Mouse (Mus musculus) lung, adult 2 months (tissue): Measurements from ENCODE around the gene Apol7c. TPM values are rescaled to one million over a fixed set of nuclear protein-coding genes. Genes with fewer than 3 reads are reported as not detected.
"Not testable (repeated sequence)": the region's sequence is repeated elsewhere in the genome, so short reads cannot be mapped to it uniquely, and the experiment has no call there.

ENCODE experiments used
- DNase-seq: peaks from one replicate; pipeline ENCODE4 v3.0.0; 2022
- H3K4me1 ChIP-seq: fragments of 200-500 bp; 2 replicates; pipeline ENCODE4 v1.6.1; 2011; ENCODE audit warnings: low read length; ENCODE audit not compliant: control insufficient read depth, insufficient read depth
- H3K4me3 ChIP-seq: fragments of 200-500 bp; replicated peaks from 2 replicates; pipeline ENCODE3; 2011; ENCODE audit warnings: low read depth, mild to moderate bottlenecking, control low read depth, low read length; ENCODE audit errors: extremely low read depth
- CTCF ChIP-seq: fragments of 200-500 bp; IDR thresholded peaks from 2 replicates; pipeline ENCODE4 v1.5.1; 2011; ENCODE audit warnings: mild to moderate bottlenecking, low read length, control low read depth; ENCODE audit not compliant: insufficient read depth
- POLR2A ChIP-seq: fragments of 200-500 bp; IDR thresholded peaks from 2 replicates; pipeline ENCODE4 v1.6.1; 2011; ENCODE audit warnings: low read depth, mild to moderate bottlenecking, control low read depth, low read length, borderline replicate concordance; ENCODE audit errors: extremely low read depth
- WGBS: fragments of 180-500 bp; shearing (Covaris S2); methylation state at CpG from one replicate; pipeline ENCODE4 v1.1.7; 2018; 5-methylcytosine and 5-hydroxymethylcytosine counted together
- polyA plus RNA-seq: library from polyadenylated mRNA; depleted of rRNA; stranded (reverse); fragments of >200 nt; gene quantifications from 2 replicates; pipeline ENCODE4 v1.2.3, GENCODE M21; 2012; rRNA removed

Apol7c gene
- polyA plus RNA-seq: 1.0 and 1.1 TPM in 2 replicates

DNA sequence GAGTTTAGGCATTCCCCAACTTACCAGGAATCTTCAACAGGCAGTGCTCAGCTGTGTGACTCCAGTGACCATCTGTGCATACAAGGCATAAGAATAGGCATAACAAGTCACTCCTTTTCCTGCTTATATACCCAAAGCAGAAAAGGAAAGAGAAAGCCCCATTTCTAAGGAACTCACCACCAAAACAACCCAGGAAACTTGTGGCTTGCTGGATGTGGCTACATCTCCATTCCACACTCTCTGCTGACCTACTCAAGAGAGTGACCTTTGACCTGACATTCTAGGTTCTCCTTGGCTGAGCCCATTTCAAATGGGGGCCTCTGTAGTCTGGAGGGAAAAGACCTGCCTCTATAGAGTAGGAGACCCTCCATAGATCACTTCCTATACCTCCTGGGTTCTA is at the start of gene Apol7c:
Gene Apol7c, minus strand, starts transcription at position 101 of the 400 bp plus-strand sequence.
- Histone ChIP-seq H3K4me3 (no peak within 1 kb of the TSS), H3K4me1 (no peaks in the 10 kb centered on the region)
- DNase-seq: no peak
- TF ChIP-seq POLR2A (no peak), CTCF (no peak)

DNA sequence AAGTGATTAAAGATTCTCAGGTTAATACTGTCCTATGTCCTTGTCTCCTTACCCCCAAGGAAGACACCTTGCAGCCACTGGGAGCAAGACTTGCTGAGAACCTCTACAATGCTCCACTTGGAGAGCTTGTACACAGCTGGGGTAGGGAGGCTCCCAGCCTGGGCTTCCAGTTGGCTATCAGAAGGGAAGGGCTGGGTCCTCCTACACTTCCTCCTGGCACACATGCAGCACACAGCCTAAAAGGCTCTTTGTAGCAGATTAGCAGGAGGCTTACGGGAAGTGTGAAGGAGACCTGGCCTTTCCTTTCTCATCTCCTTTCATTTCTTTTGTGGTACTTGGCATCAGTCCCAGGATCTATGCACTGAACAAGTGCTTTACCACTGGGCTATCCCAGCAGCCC is 48.6 kb upstream of the Apol7c start:
- WGBS: 14% methylated on average over 1 of the region's 1 CpGs
- no peak for TF ChIP-seq POLR2A
- TF ChIP-seq CTCF: no peak
- DNase-seq: peak; percentile 27
- Histone ChIP-seq H3K4me1 (peaks cover 14% of the 10 kb centered on the region), H3K4me3 (no peak overlapping the region)

DNA sequence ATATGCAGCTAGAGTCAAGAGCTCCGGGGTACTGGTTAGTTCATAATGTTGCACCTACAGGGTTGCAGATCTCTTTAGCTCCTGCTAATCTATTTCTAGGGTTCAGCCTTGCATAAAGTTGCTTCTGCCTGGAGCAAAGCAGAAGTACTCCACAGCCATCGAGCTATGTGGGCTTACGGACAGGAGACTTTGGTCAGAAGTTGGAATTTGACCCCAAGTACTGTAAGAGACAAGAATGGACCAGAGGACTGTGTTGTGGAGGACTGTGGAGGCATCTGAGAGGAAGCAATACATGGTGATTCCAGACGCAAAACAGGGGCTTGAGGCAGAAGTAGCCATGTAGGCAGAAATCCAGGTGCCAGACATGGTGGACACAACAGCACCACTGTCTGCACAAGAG is 46.2 kb upstream of the Apol7c start:
- Histone ChIP-seq H3K4me3 (no peak overlapping the region), H3K4me1 (peaks cover 14% of the 10 kb centered on the region)
- no peak for DNase-seq
- no peak for TF ChIP-seq POLR2A
- no peak for TF ChIP-seq CTCF
- 90% methylated on average over 4 of the region's 4 CpGs for WGBS

DNA sequence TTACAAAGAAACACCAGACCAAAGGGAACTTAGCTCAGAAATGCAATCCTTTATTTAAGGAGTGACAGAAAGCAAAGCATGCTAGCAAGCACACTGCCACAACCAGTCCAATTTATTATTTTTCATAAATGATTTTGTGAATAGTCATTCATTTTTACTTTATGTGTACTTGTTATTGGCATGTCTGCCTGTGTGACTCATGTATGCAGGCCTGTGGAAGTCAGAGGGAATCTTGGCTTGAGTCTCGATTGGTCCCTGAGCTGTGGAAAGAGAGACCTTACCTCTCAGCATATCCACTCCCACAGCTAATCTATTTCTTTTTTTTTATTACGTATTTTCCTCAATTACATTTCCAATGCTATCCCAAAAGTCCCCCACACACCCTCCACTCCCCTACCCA is 45.7 kb upstream of the Apol7c start:
- 77% methylated on average over 2 of the region's 2 CpGs for WGBS
- TF ChIP-seq CTCF: no peak
- no peak for TF ChIP-seq POLR2A
- H3K4me3 ChIP-seq: no peak overlapping the region
- no peak for DNase-seq
- H3K4me1 ChIP-seq: peaks cover 14% of the 10 kb centered on the region

DNA sequence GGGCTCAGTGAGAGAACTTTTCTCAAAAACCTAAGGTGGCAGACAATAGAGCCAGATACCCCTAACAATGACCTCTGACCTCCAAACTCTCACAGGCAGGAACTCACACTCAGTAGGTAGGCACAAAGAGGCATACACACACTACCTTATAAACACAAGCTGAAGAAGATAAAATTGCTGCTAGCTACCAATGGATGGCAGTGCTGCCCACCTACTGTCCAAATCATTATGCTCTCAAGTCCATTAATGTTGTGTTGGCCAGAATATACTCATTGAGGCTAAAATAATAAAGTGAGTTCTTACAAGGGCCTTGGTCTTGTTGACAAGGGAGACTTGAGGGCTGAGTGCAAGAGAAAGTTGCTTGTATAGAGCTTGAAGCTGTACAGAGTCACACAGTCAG is 30.1 kb upstream of the Apol7c start:
- TF ChIP-seq POLR2A (no peak), CTCF (0 out of 2 replicates have a peak, but pooled peaks have one; percentile 9)
- Histone ChIP-seq H3K4me3 (no peak overlapping the region), H3K4me1 (peaks cover 3% of the 10 kb centered on the region; the same call in 1 of the 2 replicates)
- no peak for DNase-seq

DNA sequence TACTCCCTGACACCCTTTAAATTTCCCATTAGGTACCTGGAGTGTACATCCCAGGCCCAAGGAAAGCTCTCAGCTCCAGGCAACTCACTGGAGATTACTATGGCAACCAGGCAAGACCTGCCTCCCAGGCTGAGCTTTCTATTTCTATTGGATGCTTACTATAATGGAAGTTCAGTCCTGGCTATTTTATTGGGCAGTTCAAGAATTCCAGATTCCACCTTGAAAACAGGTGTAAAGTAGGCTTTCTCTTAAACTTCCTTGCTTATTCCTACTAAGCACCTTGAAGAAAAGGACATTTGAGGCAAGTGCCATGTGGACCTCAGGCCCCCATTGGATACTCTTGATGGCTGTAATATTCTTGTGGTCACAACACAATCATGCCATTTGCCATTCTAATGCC is 28.7 kb upstream of the Apol7c start, which contains the start of gene 1700025B11Rik:
Gene 1700025B11Rik, minus strand, starts transcription at position 101 of the 400 bp plus-strand sequence.
- DNase-seq: no peak
- TF ChIP-seq POLR2A: no peak
- TF ChIP-seq CTCF: no peak
- no peak within 1 kb of the TSS for H3K4me3 ChIP-seq
- H3K4me1 ChIP-seq: peaks cover 3% of the 10 kb centered on the region; the same call in 1 of the 2 replicates

DNA sequence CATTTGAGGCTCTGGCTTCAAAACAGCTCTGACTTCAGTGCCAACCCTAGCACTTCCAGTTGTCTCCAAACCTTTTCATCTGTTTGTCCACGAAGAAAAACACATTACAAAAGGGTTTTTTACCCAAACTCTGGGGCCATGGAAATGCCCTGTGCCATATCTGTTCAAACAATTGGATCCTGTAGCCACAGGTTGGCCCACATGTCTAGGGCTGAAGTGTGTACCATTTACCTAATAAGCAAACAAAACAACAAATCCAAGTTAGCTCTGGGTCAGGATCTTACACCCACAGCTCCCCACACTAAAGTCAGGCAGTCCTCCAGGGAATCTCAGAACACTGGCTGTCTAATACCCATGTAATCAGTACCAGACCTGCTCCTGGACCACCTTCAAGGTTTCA is 6.1 kb upstream of the Apol7c start:
- DNase-seq, H3K4me1 ChIP-seq: not testable (repeated sequence)
- WGBS: 23% methylated on average over 1 of the region's 1 CpGs

DNA sequence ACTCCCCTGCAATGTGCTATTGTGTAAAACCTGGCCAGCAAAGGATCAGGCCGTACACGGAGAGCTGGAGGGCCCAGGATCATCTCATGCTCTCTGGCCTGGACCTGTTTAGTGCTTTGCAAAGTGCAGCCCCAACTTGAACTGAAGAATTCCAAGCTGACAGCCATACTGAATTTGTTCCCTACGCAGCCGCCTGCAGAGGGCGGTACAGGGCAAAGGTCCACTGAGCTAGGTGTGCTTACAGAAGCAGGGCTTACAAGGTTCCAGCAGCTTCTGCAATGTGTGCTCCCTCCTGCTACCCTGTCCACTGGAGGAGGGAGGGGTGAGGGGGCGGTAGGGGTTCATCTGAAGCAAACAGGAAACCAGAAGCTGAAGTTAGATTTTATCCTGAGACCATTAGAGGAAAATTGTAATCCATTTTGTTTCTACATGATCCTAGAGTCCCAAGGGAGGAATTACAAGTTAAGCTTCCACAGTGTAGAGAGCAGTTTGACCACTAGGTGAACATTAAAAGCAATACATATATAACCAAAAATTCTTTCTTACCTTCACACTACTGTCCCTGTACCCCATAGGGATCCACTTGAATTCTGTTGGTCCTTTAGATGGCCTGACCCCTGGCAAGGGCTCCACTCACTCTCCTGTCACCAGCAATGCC is 9.8 kb downstream of the Apol7c start:
- TF ChIP-seq CTCF: peak; percentile 69
- not testable (repeated sequence) for H3K4me1 ChIP-seq, H3K4me3 ChIP-seq
- WGBS: 9% methylated on average over 6 of the region's 6 CpGs
- DNase-seq: peak; percentile 47

More for the DNA sequence above, 6.1 kb upstream of the Apol7c start:
- not testable (repeated sequence) for H3K4me3 ChIP-seq

DNA sequence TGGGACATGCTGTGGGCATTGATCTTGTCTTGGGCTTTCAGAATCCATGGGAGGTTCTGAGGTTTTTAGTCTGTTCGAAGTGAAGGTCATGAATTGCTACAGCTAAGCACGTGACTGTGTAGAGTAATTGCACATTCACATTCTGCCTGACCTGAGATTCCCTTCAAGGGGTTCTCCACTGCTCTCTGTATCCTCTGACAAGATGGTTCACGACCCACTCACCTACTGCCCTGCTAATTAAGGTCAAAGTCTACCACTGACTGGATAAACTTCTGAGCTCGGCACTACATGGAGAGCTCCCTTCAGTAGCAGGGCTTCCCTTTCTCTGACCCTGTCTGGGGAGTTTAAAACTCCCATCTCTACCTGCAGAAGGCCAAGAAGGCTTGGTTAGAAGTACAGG is 12.5 kb downstream of the Apol7c start:
- not testable (repeated sequence) for DNase-seq, H3K4me1 ChIP-seq, H3K4me3 ChIP-seq
- 54% methylated on average over 4 of the region's 4 CpGs for WGBS

DNA sequence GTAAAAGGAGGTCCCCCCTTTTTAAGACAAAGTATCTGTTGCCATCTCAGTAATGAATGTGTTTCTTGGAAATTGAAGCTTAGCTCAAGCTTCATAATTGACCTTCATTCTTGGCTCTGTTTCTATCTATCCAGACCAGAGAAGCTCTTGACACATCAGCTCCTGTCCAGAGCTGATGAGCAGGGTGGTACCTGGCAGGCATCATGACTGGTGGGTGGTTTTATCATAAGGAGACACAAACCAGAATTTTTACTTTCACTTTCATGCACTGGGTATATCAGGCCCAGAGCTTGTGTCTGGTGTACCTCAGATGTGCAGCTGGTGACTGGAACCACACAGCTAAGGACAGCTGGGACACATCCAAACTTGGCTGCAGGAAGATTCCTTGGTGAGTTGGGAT is 25.1 kb downstream of the Apol7c start, which contains the start of gene Apol11a:
Gene Apol11a, plus strand, starts transcription at position 306 of the 400 bp plus-strand sequence.
- H3K4me1 ChIP-seq, H3K4me3 ChIP-seq, DNase-seq: not testable (repeated sequence)

DNA sequence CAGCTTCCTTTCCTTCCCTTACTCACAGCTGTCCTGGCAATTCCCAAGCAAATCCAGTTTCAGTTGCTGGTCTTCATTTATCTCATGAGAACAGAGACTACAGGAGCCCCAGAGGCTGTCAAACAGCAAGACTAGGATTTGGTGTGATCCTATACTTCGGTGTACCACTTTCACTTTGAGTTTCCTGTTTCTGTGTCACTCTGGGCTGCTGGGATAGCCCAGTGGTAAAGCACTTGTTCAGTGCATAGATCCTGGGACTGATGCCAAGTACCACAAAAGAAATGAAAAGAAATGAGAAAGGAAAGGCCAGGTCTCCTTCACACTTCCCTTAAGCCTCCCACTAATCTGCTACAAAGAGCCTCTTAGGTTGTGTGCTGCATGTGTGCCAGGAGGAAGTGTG is 38.4 kb downstream of the Apol7c start:
- WGBS: 26% methylated on average over 1 of the region's 1 CpGs
- DNase-seq, H3K4me3 ChIP-seq: not testable (repeated sequence)

DNA sequence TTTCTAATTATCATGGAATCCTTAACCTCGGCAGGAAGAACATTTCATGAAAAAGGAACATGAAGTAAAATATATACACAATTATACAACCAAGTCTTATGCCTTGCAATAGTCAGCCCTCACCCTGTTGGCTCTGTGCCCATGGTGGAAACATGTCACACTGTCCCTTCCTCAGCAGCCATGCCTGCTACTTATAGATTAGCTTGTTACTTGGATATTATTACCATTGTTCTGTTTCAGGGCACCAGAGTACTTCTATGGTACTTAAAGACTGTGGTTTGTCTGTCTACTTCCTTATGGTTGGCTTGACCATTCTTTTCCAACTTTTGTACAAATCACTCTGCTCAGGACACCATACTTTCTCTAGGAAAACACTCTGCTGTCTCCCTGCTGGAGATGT is 39.9 kb downstream of the Apol7c start:
- not testable (repeated sequence) for H3K4me1 ChIP-seq, DNase-seq, H3K4me3 ChIP-seq
- WGBS: no CpG with 5 or more reads among the region's 1 CpGs

More for the DNA sequence above, 38.4 kb downstream of the Apol7c start:
- H3K4me1 ChIP-seq: not testable (repeated sequence)
